Mouse (Mus musculus) C2C12 (cell line): ENCODE measurements around the gene Zyg11b. TPM values are rescaled to one million over a fixed set of nuclear protein-coding genes. Genes with fewer than 3 reads are reported as not detected.
A peak's percentile ranks its signal among the peaks of the same experiment; 100 is the strongest.

ENCODE experiments used
- H3K27me3 ChIP-seq: one replicate; pipeline ENCODE4 v1.6.1; 2011; ENCODE audit not compliant: control insufficient read depth, insufficient read depth, insufficient read length
- H3K36me3 ChIP-seq: one replicate; pipeline ENCODE4 v1.6.1; 2011; ENCODE audit not compliant: control insufficient read depth, insufficient read depth
- H3K4me3 ChIP-seq: one replicate; pipeline ENCODE4 v1.5.1; 2011; ENCODE audit warnings: mild to moderate bottlenecking, control low read depth; ENCODE audit not compliant: poor library complexity, insufficient read depth, severe bottlenecking
- H3K79me2 ChIP-seq: one replicate; pipeline ENCODE4 v1.6.1; 2011; ENCODE audit not compliant: control insufficient read depth, insufficient read depth
- H3K79me3 ChIP-seq: one replicate; pipeline ENCODE4 v1.6.1; 2011; ENCODE audit warnings: low read depth, control low read depth
- H3ac ChIP-seq: one replicate; pipeline ENCODE3; 2011; ENCODE audit warnings: low read depth; ENCODE audit not compliant: control insufficient read depth, insufficient read length
- CEBPB ChIP-seq: IDR thresholded peaks from one replicate; pipeline ENCODE4 v1.6.1; 2011; ENCODE audit warnings: low read depth, mild to moderate bottlenecking, control low read depth, moderate library complexity
- CTCF ChIP-seq: IDR thresholded peaks from one replicate; pipeline ENCODE4 v1.5.1; 2011; ENCODE audit not compliant: control insufficient read depth, insufficient read depth, insufficient read length
- FOSL1 ChIP-seq: IDR thresholded peaks from one replicate; pipeline ENCODE4 v1.8.0; 2011; ENCODE audit warnings: mild to moderate bottlenecking, low read length; ENCODE audit not compliant: poor library complexity, insufficient read depth, severe bottlenecking
- MAX ChIP-seq: IDR thresholded peaks from one replicate; pipeline ENCODE4 v1.6.1; 2011; ENCODE audit warnings: mild to moderate bottlenecking, control low read depth
- MYOD1 ChIP-seq: IDR thresholded peaks from one replicate; pipeline ENCODE4 v1.6.1; 2011; ENCODE audit warnings: low read depth; ENCODE audit not compliant: control insufficient read depth, insufficient read length
- MYOG ChIP-seq: IDR thresholded peaks from one replicate; pipeline ENCODE4 v1.6.1; 2011; ENCODE audit not compliant: control insufficient read depth, insufficient read length; ENCODE audit errors: extremely low read depth
- USF1 ChIP-seq: IDR thresholded peaks from one replicate; pipeline ENCODE4 v1.6.1; 2011; ENCODE audit warnings: low read depth, mild to moderate bottlenecking, control low read depth, moderate library complexity
- polyA plus RNA-seq: library from polyadenylated mRNA; unstranded; fragments of >200 nt; fragmentation: generic; extraction: Trizol; gene quantifications from one replicate; pipeline ENCODE4 v1.2.1, GENCODE M21; 2012; ENCODE audit warnings: missing spikeins

Gene Zyg11b
- polyA plus RNA-seq, 1 experiment = 5.4 TPM

GRCm38 (mm10) chr4:108314041-108314440 is 13.1 kb upstream of the Zyg11b start:
- no peak overlapping the region for H3K4me3 ChIP-seq
- H3K79me2 ChIP-seq = no peaks in the 10 kb centered on the region
- no peaks in the 10 kb centered on the region for H3K36me3 ChIP-seq
- TF ChIP-seq USF1 (no peak), FOSL1 (no peak), CEBPB (no peak), CTCF (no peak), MYOD1 (no peak), MYOG (no peak), MAX (no peak)
- no peaks in the 10 kb centered on the region for H3K79me3 ChIP-seq
- H3K27me3 ChIP-seq = peaks cover 3% of the 10 kb centered on the region
- H3ac ChIP-seq = no peak overlapping the region

DNA sequence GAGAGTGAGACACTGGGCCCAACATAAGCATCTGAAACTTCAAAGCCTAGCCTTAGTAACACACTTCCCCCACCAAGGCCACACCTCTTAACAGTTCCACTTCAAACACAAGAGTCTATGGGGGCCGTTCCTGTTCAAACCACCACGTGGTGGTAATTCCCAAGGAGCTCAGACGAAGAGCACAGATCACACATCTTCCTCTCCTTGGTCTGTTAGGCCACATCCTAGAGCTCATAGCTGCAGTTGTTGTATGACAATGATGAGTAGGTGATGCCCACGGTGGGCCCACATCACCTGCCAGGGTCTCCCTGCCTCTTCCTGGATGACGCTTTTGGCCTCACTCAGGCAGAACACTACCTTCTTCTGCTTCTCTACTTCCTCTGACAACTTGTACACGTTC is 9.8 kb upstream of the Zyg11b start:
- no peaks in the 10 kb centered on the region for H3K79me3 ChIP-seq
- H3K36me3 ChIP-seq = no peaks in the 10 kb centered on the region
- TF ChIP-seq CEBPB (no peak), MAX (no peak), CTCF (no peak), FOSL1 (no peak), USF1 (no peak), MYOD1 (no peak)
- no peak overlapping the region for H3ac ChIP-seq
- no peaks in the 10 kb centered on the region for H3K27me3 ChIP-seq
- no peak overlapping the region for H3K4me3 ChIP-seq
- no peaks in the 10 kb centered on the region for H3K79me2 ChIP-seq

DNA sequence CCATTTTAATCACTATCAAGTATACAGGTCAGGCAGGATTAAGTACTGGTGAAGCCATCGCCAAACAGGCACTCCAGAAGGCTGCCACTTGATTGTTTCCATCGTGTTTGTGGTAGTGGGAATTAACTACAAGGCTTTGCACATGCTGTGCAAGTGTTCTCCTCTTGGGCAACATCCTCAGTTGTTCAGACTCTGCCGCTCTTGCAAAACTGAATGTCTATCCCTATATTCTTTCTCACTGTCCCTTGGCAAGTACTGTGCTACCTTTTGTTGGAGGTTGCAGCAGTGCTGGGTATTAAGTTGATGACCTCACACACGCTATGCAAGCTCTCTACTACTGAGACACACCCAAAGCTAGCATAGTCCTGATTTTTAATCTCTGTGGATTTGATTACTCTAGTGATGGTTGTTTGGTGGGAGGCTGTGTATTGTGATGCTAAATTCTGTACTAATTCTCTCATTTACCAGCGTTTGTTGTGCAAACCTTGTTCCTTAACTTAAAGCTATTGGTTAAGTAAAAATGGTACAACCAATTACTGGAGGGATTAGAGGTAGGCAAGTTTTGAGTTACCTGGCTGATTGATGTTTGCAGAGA is 1.5 kb upstream of the Zyg11b start:
- Histone ChIP-seq H3K4me3 (no peak overlapping the region), H3ac (no peak overlapping the region), H3K27me3 (no peaks in the 10 kb centered on the region), H3K36me3 (no peaks in the 10 kb centered on the region), H3K79me2 (peaks cover 31% of the 10 kb centered on the region), H3K79me3 (peaks cover 25% of the 10 kb centered on the region)
- no peak for TF ChIP-seq FOSL1
- no peak for TF ChIP-seq USF1
- TF ChIP-seq MYOD1 = no peak
- no peak for TF ChIP-seq CTCF
- TF ChIP-seq CEBPB = no peak
- no peak for TF ChIP-seq MAX

GRCm38 (mm10) chr4:108300266-108300665 is 630 bp downstream of the Zyg11b start:
- Histone ChIP-seq H3ac (peak overlapping the region; percentile 83), H3K27me3 (no peaks in the 10 kb centered on the region), H3K36me3 (no peaks in the 10 kb centered on the region), H3K79me2 (peaks cover 52% of the 10 kb centered on the region), H3K4me3 (peak overlapping the region; percentile 59), H3K79me3 (peaks cover 42% of the 10 kb centered on the region)
- no peak for TF ChIP-seq FOSL1
- no peak for TF ChIP-seq CEBPB
- TF ChIP-seq MAX = no peak
- TF ChIP-seq CTCF = no peak
- no peak for TF ChIP-seq USF1
- TF ChIP-seq MYOG = no peak
- no peak for TF ChIP-seq MYOD1

- Histone ChIP-seq H3K4me3 (no peak overlapping the region), H3K36me3 (no peaks in the 10 kb centered on the region), H3ac (no peak overlapping the region), H3K79me3 (peaks cover 3% of the 10 kb centered on the region), H3K27me3 (no peaks in the 10 kb centered on the region), H3K79me2 (no peaks in the 10 kb centered on the region)
- no peak for TF ChIP-seq MYOD1
- no peak for TF ChIP-seq MYOG
- TF ChIP-seq CEBPB = no peak
- TF ChIP-seq CTCF = no peak
- TF ChIP-seq USF1 = no peak
- no peak for TF ChIP-seq FOSL1
- no peak for TF ChIP-seq MAX
These were observed 23.9 kb downstream of the Zyg11b start for GRCm38 (mm10) chr4:108276973-108277372.

GRCm38 (mm10) chr4:108272286-108272685 is 28.6 kb downstream of the Zyg11b start:
- Histone ChIP-seq H3ac (no peak overlapping the region), H3K27me3 (no peaks in the 10 kb centered on the region), H3K36me3 (no peaks in the 10 kb centered on the region), H3K79me2 (no peaks in the 10 kb centered on the region), H3K79me3 (no peaks in the 10 kb centered on the region), H3K4me3 (no peak overlapping the region)
- TF ChIP-seq MYOG (no peak), USF1 (no peak), MAX (no peak), CEBPB (no peak), MYOD1 (no peak), CTCF (no peak), FOSL1 (no peak)

DNA sequence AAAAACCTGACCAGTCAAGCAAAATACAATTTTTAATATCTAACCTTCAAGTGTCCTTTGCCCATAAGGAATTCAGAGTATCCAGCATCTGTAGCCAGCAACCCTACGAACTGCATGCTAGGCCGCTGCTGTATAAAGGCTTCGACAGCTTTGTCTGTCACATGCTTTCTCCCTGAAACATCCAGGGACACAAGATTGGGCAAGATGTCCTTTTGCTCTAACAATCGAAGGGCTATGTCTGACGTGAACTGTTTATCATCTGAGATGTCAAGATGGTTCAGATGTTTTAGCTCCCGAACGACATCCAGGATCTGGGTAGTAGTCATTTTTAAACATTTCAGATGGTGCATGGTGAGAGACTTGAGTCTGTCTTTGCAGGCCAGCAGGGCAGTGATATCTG is 35.1 kb downstream of the Zyg11b start:
- Histone ChIP-seq H3K27me3 (no peaks in the 10 kb centered on the region), H3K79me2 (no peaks in the 10 kb centered on the region), H3K36me3 (peaks cover 15% of the 10 kb centered on the region), H3ac (no peak overlapping the region), H3K79me3 (no peaks in the 10 kb centered on the region), H3K4me3 (no peak overlapping the region)
- TF ChIP-seq MAX = no peak
- TF ChIP-seq USF1 = no peak
- TF ChIP-seq FOSL1 = no peak
